Mouse (Mus musculus) limb, embryonic 12.5 days (tissue): ENCODE measurements around the gene Avil. TPM values are rescaled to one million over a fixed set of nuclear protein-coding genes. Genes with fewer than 3 reads are reported as not detected.

Source experiments
- microRNA counts: library from miRNA; unstranded; fragments of <30 nt; microRNA quantifications from one replicate; lab custom pipeline; 2017
- microRNA-seq: library from miRNA; unstranded; fragments of <30 nt; microRNA quantifications from one replicate; pipeline ENCODE4, GENCODE M21; 2017
- polyA plus RNA-seq: library from polyadenylated mRNA; unstranded; fragments of >200 nt; fragmentation: Nextera tagmentation; extraction: Ambion mirVana; gene quantifications from 2 replicates; pipeline ENCODE4 v1.2.1, GENCODE M21; 2016

The Avil gene
- polyA plus RNA-seq, 1 experiment from 2014 or later = 1.1 TPM

MicroRNAs encoded within 50 kb of the gene (microRNA counts, 519-probe panel; counts per million panel counts)
- microRNA mmu-miR-26a (lab: Ali Mortazavi, UCI) (not detected), microRNA mmu-miR-546 (lab: Ali Mortazavi, UCI) (not detected)

Small RNAs within 50 kb of the gene (microRNA-seq; reads per million reads assigned to microRNA genes)
- gene Mir26a-2 (40.4 reads per million, percentile 40 among the genes with 10 or more reads in this experiment), gene Mir546 (not detected)

Other genes starting within 250 kb of the Avil start
- 22.9 TPM in 2 replicates for gene Atp23, start 99.4 kb upstream of the Avil start, polyA plus RNA-seq
- 74.6 and 89.2 TPM in 2 replicates for gene Ctdsp2, start 22.0 kb upstream of the Avil start, polyA plus RNA-seq
- gene Tsfm, start 30.1 kb downstream of the Avil start, polyA plus RNA-seq = 85.2 and 99.1 TPM in 2 replicates
- 52.5 and 53.7 TPM in 2 replicates for gene Mettl1, start 40.7 kb downstream of the Avil start, polyA plus RNA-seq
- 0.50 TPM in 2 replicates for gene Eef1akmt3, start 40.8 kb downstream of the Avil start, polyA plus RNA-seq
- 0.16 TPM in 1 of 2 replicates, not detected in the other for gene Cyp27b1, start 47.5 kb downstream of the Avil start, polyA plus RNA-seq
- 1.5 and 1.9 TPM in 2 replicates for gene March9, start 59.5 kb downstream of the Avil start, polyA plus RNA-seq
- gene Cdk4, start 62.8 kb downstream of the Avil start, polyA plus RNA-seq = 2,363 and 2,376 TPM in 2 replicates
- 171 and 172 TPM in 2 replicates for gene Tspan31, start 69.6 kb downstream of the Avil start, polyA plus RNA-seq
- 0.38 TPM in 1 of 2 replicates, not detected in the other for gene Agap2, start 74.6 kb downstream of the Avil start, polyA plus RNA-seq
- 58.7 and 65.5 TPM in 2 replicates for gene Os9, start 120.4 kb downstream of the Avil start, polyA plus RNA-seq
- gene B4galnt1, start 164.5 kb downstream of the Avil start, polyA plus RNA-seq = 4.3 and 5.0 TPM in 2 replicates
- 3.4 and 3.5 TPM in 2 replicates for gene Slc26a10, start 179.9 kb downstream of the Avil start, polyA plus RNA-seq
- 67.5 and 74.1 TPM in 2 replicates for gene Arhgef25, start 189.4 kb downstream of the Avil start, polyA plus RNA-seq
- gene Dtx3, start 195.0 kb downstream of the Avil start, polyA plus RNA-seq = 150 and 166 TPM in 2 replicates
- gene Pip4k2c, start 210.9 kb downstream of the Avil start, polyA plus RNA-seq = 27.3 and 28.0 TPM in 2 replicates